Mouse (Mus musculus) liver, embryonic 14.5 days (tissue): ENCODE results near the gene Calcrl. TPM values are rescaled to one million over a fixed set of nuclear protein-coding genes. Genes with fewer than 3 reads are reported as not detected.

ENCODE experiments used
- ATAC-seq: fragments of 200-750 bp; cut with Nextera tagmentation; 2 replicates; pipeline ENCODE4 v1.8.0; 2017; ENCODE audit warnings: moderate number of reproducible peaks, mild to moderate bottlenecking, moderate library complexity; ENCODE audit not compliant: insufficient read depth
- DNase-seq, 3 experiments: peaks; one replicate each; pipeline ENCODE4 v3.0.0-alpha.2; 2012 to 2013; ENCODE audit warnings: low read depth in 3 of 3, low spot score in 3 of 3
- H3K27ac ChIP-seq: fragments of 300-500 bp; sonication (generic); 2 replicates; pipeline ENCODE4 v1.5.1; 2014; ENCODE audit warnings: moderate library complexity, mild to moderate bottlenecking, control low read depth, inconsistent platforms
- H3K27me3 ChIP-seq: fragments of 300-500 bp; sonication (generic); 2 replicates; pipeline ENCODE4 v1.6.1; 2014; ENCODE audit warnings: mild to moderate bottlenecking, low read length, moderate library complexity; ENCODE audit not compliant: control insufficient read depth, insufficient read depth
- H3K36me3 ChIP-seq: fragments of 300-500 bp; sonication (generic); replicated peaks from 2 replicates; pipeline ENCODE4 v1.6.1; 2014; ENCODE audit warnings: low read depth; ENCODE audit not compliant: control insufficient read depth, insufficient read depth
- H3K4me1 ChIP-seq, 2 experiments: fragments of 200-500 bp in 1 of 2; fragments of 300-500 bp in 1 of 2; sonication (generic) in 1 of 2; replicated peaks; 2 replicates each; pipeline ENCODE4 v1.6.1; 2012 to 2014; ENCODE audit warnings: antibody characterized with exemption in 1 of 2, inconsistent platforms in 1 of 2, low read length in 1 of 2; ENCODE audit not compliant: control insufficient read depth in 2 of 2, insufficient read depth in 2 of 2
- H3K4me2 ChIP-seq: fragments of 300-500 bp; sonication (generic); 2 replicates; pipeline ENCODE4 v1.6.1; 2014; ENCODE audit warnings: low read depth, mild to moderate bottlenecking, control low read depth, moderate library complexity
- H3K4me3 ChIP-seq, 2 experiments: fragments of 200-500 bp in 1 of 2; fragments of 300-500 bp in 1 of 2; sonication (generic) in 1 of 2; 2 replicates each; pipeline ENCODE4 v1.5.1; 2012 to 2014; ENCODE audit warnings: low read depth in 2 of 2, low read length in 2 of 2, mild to moderate bottlenecking in 2 of 2, control low read depth in 1 of 2, inconsistent platforms in 1 of 2, moderate library complexity in 1 of 2; ENCODE audit not compliant: insufficient read depth in 1 of 2
- H3K9ac ChIP-seq: fragments of 300-500 bp; sonication (generic); replicated peaks from 2 replicates; pipeline ENCODE4 v1.6.1; 2014; ENCODE audit warnings: mild to moderate bottlenecking, control low read depth, moderate library complexity
- H3K9me3 ChIP-seq: fragments of 300-500 bp; sonication (generic); 2 replicates; pipeline ENCODE4 v1.6.1; 2016; ENCODE audit warnings: low read length, mixed read lengths; ENCODE audit not compliant: control insufficient read depth
- CTCF ChIP-seq: IDR thresholded peaks from 2 replicates; pipeline ENCODE4 v1.5.1; 2016; ENCODE audit warnings: antibody characterized with exemption, low read depth, control low read depth
- EP300 ChIP-seq: IDR thresholded peaks from 2 replicates; pipeline ENCODE4 v1.6.1; 2016; ENCODE audit warnings: antibody characterized with exemption, low read depth
- WGBS: fragments of 180-500 bp; shearing (Covaris S2); extraction: QIAGEN DNeasy Blood & Tissue Kit; methylation state at CpG from one replicate; pipeline ENCODE4 v1.1.7; 2014; ENCODE audit not compliant: insufficient replicate concordance; 5-methylcytosine and 5-hydroxymethylcytosine counted together
- polyA plus RNA-seq, 2 experiments: library from polyadenylated mRNA; depleted of rRNA in 1 of 2; stranded (reverse) in 1 of 2; unstranded in 1 of 2; fragments of >200 nt; fragmentation: Nextera tagmentation in 1 of 2; extraction: Ambion mirVana in 1 of 2; gene quantifications; 2 replicates each; pipeline versions ENCODE4 v1.2.1 to v1.2.3; 2012 to 2014

The Calcrl gene
- polyA plus RNA-seq, 2 experiments, result 2.8 to 10.1 TPM

DNA sequence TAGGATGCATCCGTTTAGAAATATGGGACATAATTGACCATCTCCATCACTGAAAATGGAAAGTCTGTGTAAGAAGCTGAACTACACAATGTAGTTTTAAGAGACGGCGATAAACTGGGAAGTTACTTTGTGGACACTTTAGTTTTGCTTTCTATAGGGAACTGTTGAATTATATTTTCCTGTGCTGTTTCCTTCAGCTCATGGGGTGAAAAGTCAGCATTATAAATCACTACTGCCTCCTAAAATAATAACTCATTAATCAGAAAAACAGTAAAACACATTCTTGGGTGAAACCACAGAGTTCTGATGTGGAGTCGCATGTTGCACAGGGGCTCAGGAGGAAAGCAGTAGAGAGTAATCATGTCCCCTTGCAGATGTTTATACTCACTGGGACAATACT, 1.3 kb upstream of the Calcrl start:
- H3K4me3 ChIP-seq, result no peak overlapping the region
- H3K4me1 ChIP-seq, result peaks cover 2 to 5% of the 10 kb centered on the region in 2 experiments; a peak in 2 of 4 replicates
- 30% methylated on average over 4 of the region's 4 CpGs for WGBS
- no peaks in the 10 kb centered on the region for H3K27me3 ChIP-seq
- TF ChIP-seq CTCF (no peak), EP300 (no peak)
- no peak overlapping the region for H3K9ac ChIP-seq
- H3K4me2 ChIP-seq, result no peak overlapping the region; the same call in 1 of the 2 replicates
- no peaks in the 10 kb centered on the region for H3K36me3 ChIP-seq
- H3K27ac ChIP-seq, result no peak overlapping the region
- H3K9me3 ChIP-seq, result no peaks in the 10 kb centered on the region
- DNase-seq (no peak), ATAC-seq (no peak)

DNA sequence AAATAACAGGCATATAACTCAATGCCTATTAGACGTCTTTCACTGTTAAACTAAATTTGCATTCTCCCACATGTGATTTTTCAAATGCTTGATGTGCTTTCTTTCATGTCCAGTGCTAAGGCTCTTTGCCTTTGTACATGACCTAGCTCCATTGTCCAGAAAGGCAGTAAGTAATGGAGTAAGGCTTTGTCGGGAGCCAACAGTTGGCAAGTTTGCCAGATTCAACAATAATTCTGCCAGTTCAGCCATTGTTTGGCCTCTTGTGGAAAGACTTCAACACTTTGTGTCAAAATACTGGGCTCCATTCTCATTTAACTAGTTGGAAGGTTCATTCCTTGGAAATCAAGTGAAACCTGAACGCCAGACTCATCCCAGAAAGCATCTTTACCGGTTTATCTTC, 8.7 kb downstream of the Calcrl start:
- ATAC-seq (no peak), DNase-seq (no peak)
- Histone ChIP-seq H3K4me2 (no peak overlapping the region), H3K9ac (no peak overlapping the region), H3K4me1 (no peaks in the 10 kb centered on the region), H3K27ac (no peak overlapping the region), H3K9me3 (no peaks in the 10 kb centered on the region), H3K27me3 (no peaks in the 10 kb centered on the region), H3K4me3 (no peak overlapping the region), H3K36me3 (no peaks in the 10 kb centered on the region)
- WGBS, result 78% methylated on average over 4 of the region's 4 CpGs
- TF ChIP-seq EP300 (no peak), CTCF (no peak)

DNA sequence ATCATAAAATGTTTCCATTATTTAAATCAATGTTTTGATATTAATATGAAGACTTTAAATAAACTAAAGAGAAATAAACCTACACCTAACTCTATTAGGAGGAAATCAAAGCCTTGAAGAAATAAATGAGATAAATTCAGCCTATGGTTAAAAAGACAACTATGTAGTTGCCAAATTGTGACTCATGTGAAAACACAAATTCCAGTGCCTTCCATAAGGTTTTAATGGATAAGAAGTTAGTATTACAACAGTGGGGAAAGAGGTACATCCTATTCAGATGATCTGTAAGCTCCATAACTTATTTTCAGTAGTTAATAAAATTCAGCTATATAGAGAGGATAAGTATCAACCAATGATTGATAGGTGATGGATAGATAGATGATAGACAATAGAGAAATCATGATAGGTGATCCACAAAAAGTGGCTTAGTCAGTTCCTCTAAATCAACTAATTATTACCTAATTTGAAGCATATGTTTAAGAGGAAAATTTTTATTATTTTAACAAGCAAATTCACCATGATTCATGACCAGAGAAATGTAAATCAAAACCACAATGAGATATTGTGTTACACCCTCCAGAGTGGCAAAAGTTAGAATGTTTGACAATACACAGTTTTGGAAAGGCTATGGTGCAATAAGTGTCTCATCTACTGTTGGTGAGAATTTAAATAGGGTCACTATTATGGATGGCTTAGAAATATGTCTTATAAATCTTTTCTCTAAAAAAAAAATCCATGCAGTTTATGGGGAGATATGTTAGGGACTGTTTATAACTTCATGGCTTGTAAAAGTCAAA, 15.2 kb downstream of the Calcrl start:
- ATAC-seq (no peak), DNase-seq (no peak)
- Histone ChIP-seq H3K4me3 (no peak overlapping the region), H3K4me1 (no peaks in the 10 kb centered on the region), H3K9ac (no peak overlapping the region), H3K27ac (no peak overlapping the region), H3K27me3 (no peaks in the 10 kb centered on the region), H3K36me3 (no peaks in the 10 kb centered on the region), H3K4me2 (no peak overlapping the region), H3K9me3 (no peaks in the 10 kb centered on the region)
- no peak for TF ChIP-seq CTCF
- TF ChIP-seq EP300, result no peak

DNA sequence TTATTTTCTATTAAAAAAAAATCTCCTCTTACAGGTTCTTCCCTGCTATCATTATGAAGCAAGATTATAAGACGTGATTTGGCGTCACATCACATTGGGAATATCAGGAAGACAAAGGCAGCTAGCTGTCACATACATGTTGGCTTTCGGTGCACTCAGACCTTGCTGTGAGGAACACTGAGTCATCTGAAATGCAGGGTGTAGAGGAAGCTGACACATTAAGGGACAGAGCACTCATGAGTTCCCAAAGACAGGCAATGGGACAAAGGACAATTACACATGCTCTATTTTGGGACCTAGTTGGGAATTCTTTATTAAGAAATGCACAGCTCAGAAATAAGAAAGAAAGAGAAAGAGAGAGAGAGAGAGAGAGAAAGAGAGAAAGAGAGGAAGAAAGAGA, 20.4 kb downstream of the Calcrl start:
- H3K36me3 ChIP-seq, result no peaks in the 10 kb centered on the region
- ATAC-seq, result no peak
- no peak overlapping the region for H3K9ac ChIP-seq
- no peak for TF ChIP-seq EP300
- TF ChIP-seq CTCF, result no peak
- DNase-seq, result no peak
- no peak overlapping the region for H3K4me3 ChIP-seq
- no peaks in the 10 kb centered on the region for H3K27me3 ChIP-seq
- no peak overlapping the region for H3K4me2 ChIP-seq
- H3K27ac ChIP-seq, result no peak overlapping the region
- 59% methylated on average over 3 of the region's 3 CpGs for WGBS
- no peaks in the 10 kb centered on the region for H3K9me3 ChIP-seq
- no peaks in the 10 kb centered on the region for H3K4me1 ChIP-seq

DNA sequence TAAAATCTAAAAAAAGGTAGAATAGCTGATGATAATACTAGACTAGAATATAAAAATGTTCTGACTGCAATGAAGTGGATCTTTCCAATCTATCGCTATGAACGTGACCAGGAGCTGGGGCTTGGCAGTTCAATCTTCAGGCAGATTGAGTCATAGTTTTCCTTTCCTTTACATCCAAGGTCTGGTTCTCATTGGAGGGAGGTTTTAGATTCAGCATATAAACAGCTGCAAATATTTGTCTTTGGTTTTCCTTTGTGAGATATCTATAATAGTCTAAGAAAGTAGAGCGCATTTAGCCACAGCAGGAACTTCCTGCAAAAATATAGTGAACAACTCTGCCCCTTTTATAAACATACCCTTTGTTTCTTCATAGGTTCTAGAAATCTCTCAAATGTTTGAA, 22.5 kb downstream of the Calcrl start:
- Histone ChIP-seq H3K4me1 (no peaks in the 10 kb centered on the region), H3K9me3 (no peaks in the 10 kb centered on the region), H3K36me3 (no peaks in the 10 kb centered on the region), H3K27ac (no peak overlapping the region), H3K4me3 (no peak overlapping the region), H3K4me2 (no peak overlapping the region), H3K27me3 (no peaks in the 10 kb centered on the region), H3K9ac (no peak overlapping the region)
- WGBS, result 83% methylated on average over 3 of the region's 3 CpGs
- no peak for TF ChIP-seq CTCF
- TF ChIP-seq EP300, result no peak
- DNase-seq, result no peak
- ATAC-seq, result no peak
